Mouse (Mus musculus) retina, postnatal 7 days (tissue): ENCODE results near the gene Ccdc90b.

ENCODE experiments used
- DNase-seq: peaks from one replicate; pipeline ENCODE4 v3.0.0-alpha.2; 2012; ENCODE audit warnings: low read depth, low spot score

Ccdc90b gene

GRCm38 (mm10) chr7:92560986-92561876 is at the start of gene Ccdc90b:
Ccdc90b (plus strand) TSS chr7:92561149.
- peak; percentile 89 for DNase-seq

GRCm38 (mm10) chr7:92520397-92520796 is 40.6 kb upstream of the Ccdc90b start:
- DNase-seq, result no peak

DNA sequence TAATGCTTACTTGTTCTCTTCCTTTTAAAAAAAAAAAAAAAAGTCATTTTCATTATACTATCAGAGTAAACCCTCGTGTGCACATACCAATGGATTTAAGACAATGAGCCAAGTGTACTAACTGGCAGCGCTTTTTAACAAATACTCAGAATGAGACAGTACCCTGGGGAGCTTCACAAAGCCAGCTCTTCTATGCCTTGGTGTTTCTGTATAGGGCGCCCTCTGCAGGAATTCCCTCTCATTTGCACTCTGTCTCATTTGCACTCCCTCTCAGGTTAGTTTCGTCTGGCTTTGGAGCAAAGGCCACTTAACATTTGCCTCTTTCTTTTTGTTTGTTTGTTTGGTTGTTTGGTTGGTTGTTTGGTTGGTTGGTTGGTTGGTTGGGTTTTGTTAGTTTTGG is 40.1 kb upstream of the Ccdc90b start:
- no peak for DNase-seq

DNA sequence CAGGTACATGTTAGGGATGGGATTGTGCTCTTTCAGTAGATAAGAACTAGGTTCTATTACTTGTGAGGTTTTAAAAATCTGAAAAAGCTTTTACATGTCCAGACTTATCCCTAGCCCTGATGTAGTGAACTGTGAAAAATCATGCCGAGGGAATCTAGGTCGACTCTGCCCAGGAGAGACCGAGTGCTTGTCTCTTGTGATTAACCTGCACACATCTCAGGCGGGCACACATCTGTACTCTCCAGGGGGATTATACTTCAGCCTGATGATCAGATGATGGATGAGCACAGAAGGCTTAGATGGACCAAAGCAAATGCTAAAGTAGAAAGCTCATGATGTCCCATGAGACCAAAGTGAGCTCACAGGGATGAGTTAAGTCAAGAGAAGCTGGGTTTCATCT is 31.7 kb upstream of the Ccdc90b start:
- DNase-seq, result no peak

DNA sequence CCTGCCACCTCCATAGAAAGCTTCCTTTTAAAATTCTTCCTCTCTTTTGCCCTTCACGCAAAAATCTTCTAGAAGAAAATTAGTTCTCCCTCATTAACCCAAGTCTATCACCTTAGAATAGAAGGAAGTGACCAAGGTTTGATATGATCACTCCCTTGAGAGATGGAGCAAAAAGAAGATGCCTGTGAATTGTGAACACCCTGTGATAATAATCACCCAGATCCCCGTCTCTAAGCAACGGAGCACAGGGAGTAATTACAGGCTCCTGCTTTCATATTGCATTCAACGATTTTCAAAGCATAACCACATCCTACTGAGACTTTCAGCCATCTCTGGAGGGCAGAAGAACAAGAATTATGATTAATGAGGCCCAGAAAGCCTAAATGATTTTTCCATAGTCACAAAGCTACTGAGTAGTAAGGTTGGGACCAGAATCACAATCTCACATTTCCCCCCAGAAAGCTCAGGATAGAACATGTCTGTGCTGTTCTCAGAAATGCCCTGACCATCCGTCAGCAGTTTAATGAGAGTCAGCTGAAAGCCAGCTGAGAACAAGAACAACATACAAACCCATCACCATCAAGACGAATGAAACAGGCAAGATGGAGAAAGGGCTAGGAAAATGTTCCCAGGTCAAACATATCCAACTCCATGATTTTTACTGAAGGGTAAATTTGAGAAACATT is 28.5 kb upstream of the Ccdc90b start:
- DNase-seq, result no peak

DNA sequence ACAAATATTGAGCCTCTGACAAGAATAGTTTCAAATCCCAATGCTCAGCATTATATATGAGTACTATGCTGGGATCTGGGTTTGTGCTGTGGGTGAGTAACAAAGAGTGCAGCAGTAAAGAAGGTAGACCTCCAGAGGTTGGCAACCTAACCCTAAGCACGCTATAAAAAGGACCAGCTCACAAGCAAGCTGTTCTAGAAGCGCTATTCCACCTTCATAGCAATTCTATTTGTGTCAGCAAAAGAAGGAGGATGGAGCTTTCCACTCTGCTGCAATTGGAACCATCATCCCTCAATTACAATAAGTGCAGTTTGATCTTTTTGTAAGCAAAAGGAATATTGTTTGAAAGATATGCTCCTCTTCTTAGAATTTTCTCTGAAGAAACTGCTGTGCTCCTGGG is 14.2 kb upstream of the Ccdc90b start:
- DNase-seq, result no peak

DNA sequence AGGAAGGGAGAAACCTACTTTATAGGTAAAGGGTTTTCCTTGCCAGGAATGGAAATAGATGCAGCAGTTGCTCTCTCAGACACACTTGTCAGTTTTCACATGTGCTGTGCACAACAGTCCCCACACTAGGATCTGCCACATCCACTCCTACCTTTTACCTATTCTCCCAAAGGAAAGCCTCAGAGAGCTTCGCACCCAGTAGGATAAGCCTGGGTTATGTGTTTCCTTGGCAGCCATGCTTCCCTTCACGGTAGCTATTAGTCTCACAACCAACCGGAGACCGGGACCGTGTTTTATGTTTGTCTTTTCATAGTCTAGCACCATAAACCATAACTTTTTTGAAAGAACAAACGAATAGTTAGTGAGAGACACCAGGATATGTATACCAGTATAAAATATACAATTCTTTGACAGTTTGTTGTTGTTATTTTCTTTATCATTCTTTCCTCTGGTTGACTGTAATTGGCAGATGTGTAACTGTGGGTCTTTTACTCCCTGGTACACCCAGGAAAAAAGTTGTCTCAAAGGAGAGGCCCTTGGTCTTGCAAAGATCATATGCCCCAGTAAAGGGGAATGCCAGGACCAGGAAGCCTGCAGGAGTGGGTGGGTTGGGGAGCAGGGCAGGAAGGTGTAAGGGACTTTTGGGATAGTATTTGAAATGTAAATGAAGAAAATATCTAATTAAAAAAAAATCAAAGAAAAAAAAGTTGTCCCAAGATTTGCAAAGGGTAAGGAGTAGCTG is 10.5 kb upstream of the Ccdc90b start:
- DNase-seq, result no peak

- peak; percentile 31 for DNase-seq
These were observed 10.0 kb upstream of the Ccdc90b start for GRCm38 (mm10) chr7:92550990-92551392.

GRCm38 (mm10) chr7:92558744-92559143 is 2.2 kb upstream of the Ccdc90b start:
- no peak for DNase-seq

DNA sequence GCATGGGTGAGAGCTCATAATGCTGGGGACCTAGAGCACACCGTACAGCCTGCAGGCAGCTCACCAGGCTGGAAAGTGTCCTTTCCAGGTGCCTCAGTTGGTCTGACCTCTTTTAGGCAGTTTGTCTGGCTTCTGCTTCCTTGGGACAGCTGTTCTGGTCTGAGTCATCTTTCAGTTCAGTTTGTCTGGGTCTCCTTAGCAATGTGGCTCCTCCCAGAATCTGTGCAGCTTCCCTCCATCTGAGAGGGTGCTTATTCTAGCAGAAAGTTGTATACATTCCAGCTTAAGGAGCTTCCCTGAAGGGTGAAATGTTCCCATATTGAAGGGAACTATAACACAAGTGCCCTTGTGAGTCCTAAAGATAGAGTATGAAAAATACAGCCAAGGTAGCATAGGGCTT is 5.8 kb downstream of the Ccdc90b start:
- no peak for DNase-seq

DNA sequence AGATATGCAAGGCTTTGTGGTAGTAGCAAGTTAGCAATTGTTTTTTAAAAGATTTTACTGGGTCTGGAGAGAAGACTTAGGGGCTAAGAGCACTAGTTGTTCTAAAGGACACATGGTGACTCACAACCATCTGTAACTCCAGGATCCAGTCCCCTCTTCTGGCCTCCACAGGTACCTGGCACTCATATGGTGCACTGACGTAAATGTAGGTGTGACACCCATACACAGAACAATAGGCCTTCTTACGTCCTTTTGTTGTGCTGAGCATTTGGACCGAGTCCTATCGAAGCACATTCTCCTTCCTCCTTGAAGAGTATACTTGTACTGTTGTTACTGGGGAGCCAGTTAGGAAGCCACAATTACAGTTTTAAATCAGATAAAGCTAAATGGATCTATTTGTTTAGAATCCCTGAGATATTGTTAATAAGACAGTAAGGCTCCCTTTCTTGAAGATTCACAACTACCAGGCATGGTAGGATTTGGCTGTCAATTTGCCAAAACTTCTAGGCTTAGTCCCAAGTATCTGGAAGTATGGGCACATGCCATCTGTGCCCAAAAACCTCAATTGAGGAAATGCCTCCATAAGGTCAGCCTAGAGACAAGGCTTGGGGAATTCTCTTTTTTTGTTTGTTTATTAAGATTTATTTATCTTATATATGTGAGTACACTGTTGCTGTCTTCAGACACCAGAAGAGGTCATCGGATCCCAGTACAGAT is 19.7 kb downstream of the Ccdc90b start:
- no peak for DNase-seq

DNA sequence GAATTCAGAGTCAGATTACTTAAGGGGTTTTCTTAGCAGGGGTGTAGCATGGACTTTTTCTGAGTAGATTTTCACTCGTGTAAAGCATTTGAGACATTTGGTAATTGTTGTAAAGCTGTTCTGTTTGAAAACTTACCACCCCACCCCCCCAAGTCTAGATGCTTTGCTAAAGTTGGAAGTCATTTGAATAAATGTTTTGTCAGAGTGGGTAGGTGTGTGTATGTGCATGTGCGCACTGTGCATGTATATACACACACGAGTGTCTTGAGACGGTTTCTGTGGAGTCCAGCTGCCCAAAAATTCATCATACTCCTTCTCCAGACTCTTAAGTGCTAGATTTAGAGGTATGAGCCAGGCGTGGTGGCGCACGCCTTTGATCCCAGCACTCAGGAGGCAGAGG is 22.6 kb downstream of the Ccdc90b start:
- DNase-seq, result no peak

GRCm38 (mm10) chr7:92589986-92590385 is 29.0 kb downstream of the Ccdc90b start:
- DNase-seq, result no peak

DNA sequence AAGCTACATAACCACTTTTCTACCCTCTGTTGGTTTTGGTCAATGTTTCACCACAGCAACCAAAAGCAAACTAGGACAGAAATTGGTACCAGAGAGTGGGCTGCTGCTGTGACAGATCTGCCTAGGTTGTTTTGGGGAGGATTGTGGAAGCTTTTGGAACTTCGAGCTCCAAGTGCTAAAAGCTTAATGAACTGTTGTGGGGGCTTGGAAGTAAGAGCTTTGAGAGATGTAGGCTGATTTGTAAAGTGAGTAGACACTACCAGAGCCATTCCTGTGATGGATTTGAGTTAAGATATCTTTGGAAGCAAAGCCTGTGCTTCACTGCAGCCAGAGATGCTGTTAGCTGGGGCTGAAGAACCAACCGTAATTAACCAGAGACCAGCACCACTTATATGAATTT is 29.9 kb downstream of the Ccdc90b start:
- DNase-seq, result no peak

DNA sequence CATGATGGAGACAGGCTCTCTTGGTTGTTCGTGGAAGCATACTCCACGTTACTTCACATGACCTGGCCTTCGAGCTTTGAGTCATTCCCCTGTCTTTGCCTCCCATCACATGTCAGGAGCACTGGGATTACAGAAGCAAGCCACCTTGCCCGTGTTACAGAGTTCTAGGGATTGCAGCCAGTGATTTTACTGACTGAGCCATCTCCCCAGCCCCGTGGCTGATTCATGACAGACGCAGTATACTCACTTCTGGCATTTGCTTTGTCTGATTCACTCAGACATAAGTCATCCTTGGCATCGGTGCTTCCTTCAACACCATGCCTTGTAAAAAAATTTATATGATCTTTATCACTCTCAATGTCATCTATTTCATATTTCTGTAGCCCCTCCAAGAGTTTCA is 44.0 kb downstream of the Ccdc90b start:
- DNase-seq, result no peak

- DNase-seq, result no peak
These were observed 49.9 kb downstream of the Ccdc90b start for GRCm38 (mm10) chr7:92610830-92611229.

- no peak for DNase-seq
These were observed 63.5 kb downstream of the Ccdc90b start for GRCm38 (mm10) chr7:92624488-92624887.

GRCm38 (mm10) chr7:92630167-92630566 is 69.2 kb downstream of the Ccdc90b start:
- DNase-seq, result peak; percentile 29
